Mouse (Mus musculus): ENCODE measurements around the gene Klk1. TPM values are rescaled to one million over a fixed set of nuclear protein-coding genes. Genes with fewer than 3 reads are reported as not detected.
"Not testable (repeated sequence)": the region's sequence is repeated elsewhere in the genome, so short reads cannot be mapped to it uniquely, and the experiment has no call there.

Klk1 gene
- 0.51 TPM in 1 of 2 replicates, not detected in the other for polyA plus RNA-seq (2015; fragmentation: Nextera tagmentation; extraction: Ambion mirVana)

DNA sequence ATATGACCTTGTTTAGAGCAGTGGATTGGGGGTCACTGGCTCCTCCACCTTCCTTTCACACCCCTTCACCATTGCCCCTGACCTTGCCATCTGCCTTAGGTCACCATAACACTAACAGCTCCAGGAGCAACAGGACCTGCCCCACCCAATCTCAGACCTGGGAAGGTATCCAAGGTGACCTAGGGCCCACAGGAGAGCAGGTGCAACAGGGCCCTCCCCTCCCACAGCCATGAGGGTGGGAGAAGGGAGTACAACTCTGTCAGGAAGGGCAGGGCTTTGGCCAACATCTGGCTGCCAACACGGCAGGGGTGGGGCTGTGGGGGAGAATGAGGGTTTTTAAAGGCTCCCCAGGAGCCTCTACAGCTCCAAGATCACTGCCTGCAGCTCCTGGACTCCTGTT, at the start of gene Klk1:
Gene Klk1, plus strand, starts transcription at position 285 of the 400 bp plus-strand sequence.
- Histone ChIP-seq H3K27ac (replicated peaks) (no peak within 1 kb of the TSS), H3K9ac (replicated peaks) (no peak within 1 kb of the TSS), H3K27me3 (replicated peaks) (no peaks in the 10 kb centered on the region), H3K4me2 (no peak within 1 kb of the TSS), H3K4me1 (no peaks in the 10 kb centered on the region), H3K36me3 (no peaks in the 10 kb centered on the region), H3K9me3 (replicated peaks) (no peaks in the 10 kb centered on the region), H3K4me3 (replicated peaks) (no peak within 1 kb of the TSS)
- no peak for ATAC-seq (ENCODE audit: low FRiP score)
- WGBS, result 57% methylated on average over 1 of the region's 1 CpGs

DNA sequence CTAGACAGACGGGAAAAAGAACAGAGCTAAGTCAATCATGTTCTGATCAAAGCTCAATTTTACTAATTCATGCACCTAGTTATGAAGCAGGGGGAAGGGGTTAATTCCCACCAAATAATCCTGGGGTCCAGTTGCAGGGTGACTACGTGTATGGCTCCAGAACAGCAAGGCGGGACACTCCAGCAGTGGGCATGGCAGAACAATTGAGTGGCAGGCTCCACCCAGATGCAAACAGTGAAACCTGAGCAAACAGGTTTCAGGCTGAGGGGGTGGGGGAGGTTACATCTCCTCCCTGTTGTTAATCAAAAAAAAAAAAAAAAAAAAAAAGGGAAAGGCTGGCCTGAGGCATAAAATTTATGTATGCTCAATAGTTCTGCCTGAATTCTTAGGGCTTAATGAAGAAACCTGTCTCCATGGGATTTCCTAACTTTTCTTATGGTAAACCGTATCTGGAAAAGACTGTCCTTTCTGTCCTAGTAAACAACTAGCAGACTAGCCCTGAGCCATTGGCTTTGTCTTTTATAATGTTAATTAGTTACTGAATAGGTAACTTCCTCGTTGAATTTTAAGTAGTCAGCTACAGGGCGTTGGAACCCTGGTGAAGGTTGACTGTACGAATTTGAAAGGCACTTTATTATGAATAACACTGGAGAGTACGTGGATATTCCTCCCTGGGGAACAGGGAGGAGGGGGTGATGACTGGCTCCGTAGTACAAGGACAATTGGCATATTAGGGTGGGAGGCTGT, 45.7 kb upstream of the Klk1 start:
- ATAC-seq (ENCODE audit: low FRiP score), result no peak

DNA sequence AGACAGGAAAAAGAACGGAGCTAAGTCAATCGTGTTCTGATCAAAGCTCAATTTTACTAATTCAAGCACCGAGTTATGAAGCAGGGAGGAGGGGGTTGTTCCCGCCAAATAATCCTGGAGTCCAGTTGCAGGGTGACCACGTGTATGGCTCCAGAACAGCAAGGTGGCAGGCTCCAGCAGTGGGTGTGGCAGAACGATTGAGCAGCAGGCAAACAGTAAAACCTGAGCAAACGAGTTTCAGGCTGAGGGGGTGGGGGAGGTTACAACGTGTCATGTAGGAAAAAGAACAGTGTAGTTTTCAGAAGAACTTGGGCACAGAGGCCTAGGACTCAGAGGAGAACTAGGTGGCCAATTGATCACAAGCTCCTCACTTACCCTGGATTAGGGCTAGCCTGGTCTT, 38.6 kb upstream of the Klk1 start:
- not testable (repeated sequence) for H3K4me1 ChIP-seq; H3K9ac ChIP-seq (replicated peaks); H3K4me2 ChIP-seq; H3K27me3 ChIP-seq (replicated peaks); H3K27ac ChIP-seq (replicated peaks); H3K4me3 ChIP-seq (replicated peaks); H3K36me3 ChIP-seq; H3K9me3 ChIP-seq (replicated peaks); ATAC-seq (ENCODE audit: low FRiP score)
- WGBS, result 70% methylated on average over 8 of the region's 8 CpGs

More for the DNA sequence above, 45.7 kb upstream of the Klk1 start:
- H3K4me1 ChIP-seq, result no peaks in the 10 kb centered on the region
- no peaks in the 10 kb centered on the region for H3K9me3 ChIP-seq (replicated peaks)
- H3K27ac ChIP-seq (replicated peaks), result no peak overlapping the region
- 47% methylated on average over 9 of the region's 9 CpGs for WGBS
- no peak overlapping the region for H3K4me3 ChIP-seq (replicated peaks)
- H3K27me3 ChIP-seq (replicated peaks), result no peaks in the 10 kb centered on the region
- no peak overlapping the region for H3K4me2 ChIP-seq
- H3K9ac ChIP-seq (replicated peaks), result no peak overlapping the region
- no peaks in the 10 kb centered on the region for H3K36me3 ChIP-seq

DNA sequence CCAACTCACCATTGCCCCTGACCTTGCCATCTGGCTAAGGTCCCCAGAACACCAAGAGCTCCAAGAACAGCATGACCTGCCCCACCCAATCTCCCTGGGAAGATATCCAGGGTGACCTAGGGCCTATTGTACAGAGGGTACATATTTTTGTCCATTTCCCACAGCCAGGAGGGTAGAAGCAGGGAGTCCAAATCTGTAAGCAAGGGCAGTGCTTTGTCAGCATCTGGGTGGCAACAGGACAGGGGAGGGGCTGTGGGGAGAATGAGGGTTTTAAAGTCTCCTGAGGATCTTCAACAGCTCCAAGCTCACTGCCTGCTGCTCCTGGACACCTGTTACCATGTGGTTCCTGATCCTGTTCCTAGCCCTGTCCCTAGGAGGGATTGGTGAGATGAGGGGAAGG, 37.2 kb upstream of the Klk1 start, which contains the start of gene Klk1b24:
Gene Klk1b24, plus strand, starts transcription at position 301 of the 400 bp plus-strand sequence.
- H3K27ac ChIP-seq (replicated peaks); H3K36me3 ChIP-seq; H3K4me1 ChIP-seq; H3K4me3 ChIP-seq (replicated peaks); ATAC-seq (ENCODE audit: low FRiP score); H3K4me2 ChIP-seq; H3K9ac ChIP-seq (replicated peaks); H3K9me3 ChIP-seq (replicated peaks); H3K27me3 ChIP-seq (replicated peaks): not testable (repeated sequence)

- H3K27me3 ChIP-seq (replicated peaks); H3K27ac ChIP-seq (replicated peaks); H3K9me3 ChIP-seq (replicated peaks); ATAC-seq (ENCODE audit: low FRiP score); H3K4me3 ChIP-seq (replicated peaks); H3K36me3 ChIP-seq; H3K9ac ChIP-seq (replicated peaks); H3K4me1 ChIP-seq; H3K4me2 ChIP-seq: not testable (repeated sequence)
- WGBS, result 83% methylated on average over 1 of the region's 1 CpGs
These were observed 31.7 kb upstream of the Klk1 start for GRCm38 (mm10) chr7:44193466-44193865.

DNA sequence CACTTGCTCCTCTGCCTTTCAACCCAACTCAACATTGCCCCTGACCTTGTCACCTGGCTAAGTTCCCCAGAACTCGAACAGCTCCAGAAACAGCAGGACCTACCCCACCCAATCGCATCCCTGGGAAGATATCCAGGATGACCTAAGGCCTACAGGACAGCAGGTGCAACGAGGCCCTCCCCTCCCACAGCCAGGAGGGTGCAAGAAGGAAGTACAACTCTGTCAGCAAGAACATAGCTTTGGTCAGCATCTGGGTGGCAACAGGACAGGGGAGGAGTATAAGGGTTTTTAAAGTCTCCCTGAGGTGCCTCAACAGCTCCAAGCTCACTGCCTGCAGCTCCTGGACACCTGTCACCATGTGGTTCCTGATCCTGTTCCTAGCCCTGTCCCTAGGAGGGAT, 27.3 kb upstream of the Klk1 start, which contains the start of gene Klk1b3:
Gene Klk1b3, plus strand, starts transcription at position 301 of the 400 bp plus-strand sequence.
- WGBS, result 80% methylated on average over 3 of the region's 3 CpGs
- no peaks in the 10 kb centered on the region for H3K9me3 ChIP-seq (replicated peaks)
- H3K9ac ChIP-seq (replicated peaks), result no peak within 1 kb of the TSS
- H3K4me1 ChIP-seq, result no peaks in the 10 kb centered on the region
- no peak for ATAC-seq (ENCODE audit: low FRiP score)
- H3K27me3 ChIP-seq (replicated peaks), result no peaks in the 10 kb centered on the region
- no peak within 1 kb of the TSS for H3K4me2 ChIP-seq
- H3K36me3 ChIP-seq, result no peaks in the 10 kb centered on the region
- H3K27ac ChIP-seq (replicated peaks), result no peak within 1 kb of the TSS
- no peak within 1 kb of the TSS for H3K4me3 ChIP-seq (replicated peaks)

- not testable (repeated sequence) for H3K36me3 ChIP-seq; H3K9me3 ChIP-seq (replicated peaks); H3K4me1 ChIP-seq; ATAC-seq (ENCODE audit: low FRiP score); H3K4me2 ChIP-seq; H3K9ac ChIP-seq (replicated peaks); H3K27me3 ChIP-seq (replicated peaks); H3K4me3 ChIP-seq (replicated peaks); H3K27ac ChIP-seq (replicated peaks)
- 64% methylated on average over 3 of the region's 3 CpGs for WGBS
These were observed 18.0 kb upstream of the Klk1 start, which contains the start of gene Klk1b4 for GRCm38 (mm10) chr7:44207135-44207534. Klk1b4 (plus strand) TSS chr7:44207435.

GRCm38 (mm10) chr7:44208307-44208706, 16.9 kb upstream of the Klk1 start:
- H3K27ac ChIP-seq (replicated peaks), result no peak overlapping the region
- ATAC-seq (ENCODE audit: low FRiP score), result no peak
- H3K4me2 ChIP-seq, result no peak overlapping the region
- no peaks in the 10 kb centered on the region for H3K4me1 ChIP-seq
- no peaks in the 10 kb centered on the region for H3K36me3 ChIP-seq
- 86% methylated on average over 3 of the region's 3 CpGs for WGBS
- H3K4me3 ChIP-seq (replicated peaks), result no peak overlapping the region
- no peaks in the 10 kb centered on the region for H3K27me3 ChIP-seq (replicated peaks)
- no peak overlapping the region for H3K9ac ChIP-seq (replicated peaks)
- H3K9me3 ChIP-seq (replicated peaks), result no peaks in the 10 kb centered on the region

DNA sequence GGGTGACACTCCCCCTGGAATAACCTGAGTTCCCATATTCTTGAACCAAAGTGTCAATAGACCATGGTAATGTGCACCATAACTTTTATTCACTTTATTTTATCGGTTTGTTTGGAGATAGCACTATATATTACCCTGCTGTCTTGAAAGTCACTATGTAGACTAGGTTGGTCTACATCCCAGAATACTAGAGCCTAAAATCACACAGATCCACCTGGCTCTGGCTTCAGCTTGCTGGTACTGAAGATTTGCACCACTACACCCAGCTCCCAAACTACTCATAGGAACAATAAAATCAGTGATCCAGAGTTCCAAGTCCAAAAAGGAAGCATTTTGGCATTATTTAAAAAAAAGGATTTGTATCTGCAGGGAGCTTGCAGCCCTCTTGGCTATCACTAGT, 9.5 kb upstream of the Klk1 start, which contains the start of gene Klk1b5:
Gene Klk1b5, plus strand, starts transcription at position 301 of the 400 bp plus-strand sequence.
- no peaks in the 10 kb centered on the region for H3K9me3 ChIP-seq (replicated peaks)
- H3K4me3 ChIP-seq (replicated peaks), result no peak within 1 kb of the TSS
- H3K9ac ChIP-seq (replicated peaks), result no peak within 1 kb of the TSS
- ATAC-seq (ENCODE audit: low FRiP score), result no peak
- no peak within 1 kb of the TSS for H3K27ac ChIP-seq (replicated peaks)
- no peaks in the 10 kb centered on the region for H3K36me3 ChIP-seq
- no peaks in the 10 kb centered on the region for H3K27me3 ChIP-seq (replicated peaks)
- no peaks in the 10 kb centered on the region for H3K4me1 ChIP-seq
- WGBS, result 88% methylated on average over 1 of the region's 1 CpGs
- no peak within 1 kb of the TSS for H3K4me2 ChIP-seq

- not testable (repeated sequence) for H3K9ac ChIP-seq (replicated peaks); H3K4me1 ChIP-seq; H3K4me2 ChIP-seq; H3K4me3 ChIP-seq (replicated peaks); ATAC-seq (ENCODE audit: low FRiP score); H3K27ac ChIP-seq (replicated peaks); H3K9me3 ChIP-seq (replicated peaks); H3K27me3 ChIP-seq (replicated peaks); H3K36me3 ChIP-seq
- 84% methylated on average over 8 of the region's 10 CpGs for WGBS
These were observed 3.6 kb upstream of the Klk1 start for GRCm38 (mm10) chr7:44221601-44222000.

DNA sequence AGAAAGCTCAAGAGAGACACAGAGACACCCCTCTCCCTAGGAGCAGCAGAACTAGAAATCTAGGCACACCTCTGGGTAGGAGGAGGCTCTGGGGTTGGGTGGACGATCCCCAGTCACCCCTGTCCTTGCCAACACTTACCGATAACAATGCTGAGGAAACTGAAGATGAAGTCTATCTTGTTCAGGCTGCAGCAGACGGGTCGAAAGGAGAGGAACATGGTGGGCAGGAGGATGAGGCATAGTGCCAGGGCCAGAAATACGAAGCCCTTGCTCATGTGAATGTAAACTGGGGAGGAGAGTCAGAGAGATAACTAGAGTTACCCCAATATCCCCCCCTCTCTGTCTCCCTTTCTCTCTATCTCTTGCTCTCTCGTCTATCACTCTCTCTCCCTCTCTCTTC, 2.8 kb upstream of the Klk1 start:
- not testable (repeated sequence) for H3K9me3 ChIP-seq (replicated peaks); H3K4me2 ChIP-seq; H3K9ac ChIP-seq (replicated peaks); ATAC-seq (ENCODE audit: low FRiP score); H3K4me3 ChIP-seq (replicated peaks); H3K4me1 ChIP-seq; H3K27ac ChIP-seq (replicated peaks); H3K27me3 ChIP-seq (replicated peaks); H3K36me3 ChIP-seq
- WGBS, result 77% methylated on average over 6 of the region's 6 CpGs

- Histone ChIP-seq H3K4me2 (no peak within 1 kb of the TSS), H3K9me3 (replicated peaks) (no peaks in the 10 kb centered on the region), H3K4me3 (replicated peaks) (no peak within 1 kb of the TSS), H3K36me3 (no peaks in the 10 kb centered on the region), H3K27ac (replicated peaks) (no peak within 1 kb of the TSS), H3K9ac (replicated peaks) (no peak within 1 kb of the TSS), H3K27me3 (replicated peaks) (0 out of 2 replicates have a peak, but pooled peaks cover 2% of the 10 kb centered on the region), H3K4me1 (no peaks in the 10 kb centered on the region)
- WGBS, result 89% methylated on average over 3 of the region's 3 CpGs
- no peak for ATAC-seq (ENCODE audit: low FRiP score)
These were observed 10.7 kb downstream of the Klk1 start, which contains the start of gene Gm36864 for GRCm38 (mm10) chr7:44235909-44236308. Gm36864 (plus strand) TSS chr7:44236177.
